Mouse (Mus musculus): ENCODE measurements at regions not wholly inside any gene's neighbourhood (a gene's known extent, or its start where the extent isn't known, plus 50 kb on each side); places are given as distances from the start of the nearest gene placed in this dataset.

GRCm38 (mm10) chr4:87670167-87670566 is 363.0 kb downstream of the Mllt3 start:
- no peak for TF ChIP-seq POLR2A (IDR thresholded peaks at IDR 0.05; ENCODE audit: low read depth, low read length)
- TF ChIP-seq CTCF (IDR thresholded peaks at IDR 0.05; ENCODE audit: borderline replicate concordance, insufficient read depth, low read length): no peak
